Mouse (Mus musculus) urinary bladder, postnatal 10 days (tissue): ENCODE data around the gene E030018B13Rik.

ENCODE experiments used
- DNase-seq: peaks from one replicate; pipeline ENCODE4 v3.0.0; 2022; ENCODE audit warnings: low spot score

The E030018B13Rik gene

GRCm38 (mm10) chr7:63918771-63919768 lies 2.4 kb downstream of the E030018B13Rik start:
- no peak for DNase-seq

GRCm38 (mm10) chr7:63921909-63922562 lies 5.4 kb downstream of the E030018B13Rik start:
- no peak for DNase-seq

DNA sequence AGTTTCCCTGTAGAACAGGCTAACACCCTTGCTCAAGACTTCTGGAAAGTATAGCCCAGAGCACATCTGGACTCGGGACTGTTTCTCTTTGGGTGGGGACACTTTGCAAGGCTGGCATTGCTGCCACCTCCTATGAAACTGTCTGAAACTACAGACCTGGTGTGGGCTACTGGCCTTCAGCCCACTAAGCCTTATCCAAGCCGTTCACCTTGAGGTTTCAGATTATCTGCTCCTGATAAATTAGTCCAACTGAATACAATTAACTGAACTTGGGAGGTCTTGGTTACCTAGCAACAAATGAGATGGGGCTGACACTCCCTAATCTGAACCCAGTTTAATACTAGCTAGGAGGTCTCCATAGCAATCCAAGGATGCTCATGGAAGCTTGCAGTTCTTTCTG lies 5.9 kb downstream of the E030018B13Rik start:
- no peak for DNase-seq

DNA sequence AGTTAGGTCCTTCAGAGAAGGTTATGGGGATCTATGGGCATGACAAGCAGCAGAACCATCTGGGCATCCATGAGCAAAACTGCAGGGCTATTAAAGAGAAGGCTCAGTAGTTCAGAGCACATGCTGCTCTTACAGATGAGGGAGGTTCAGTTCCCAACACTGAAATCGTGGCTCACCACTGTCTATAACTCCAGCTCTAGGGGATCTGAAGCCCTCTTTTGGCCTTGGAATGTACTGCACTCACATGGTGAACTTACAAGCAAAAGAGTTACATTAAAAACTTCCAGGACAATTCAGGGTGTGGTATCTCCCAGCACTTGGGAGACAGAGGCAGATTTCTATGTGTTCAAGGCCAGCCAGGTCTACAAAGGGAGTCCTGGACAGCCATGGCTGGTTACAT lies 6.3 kb downstream of the E030018B13Rik start:
- DNase-seq, result no peak

DNA sequence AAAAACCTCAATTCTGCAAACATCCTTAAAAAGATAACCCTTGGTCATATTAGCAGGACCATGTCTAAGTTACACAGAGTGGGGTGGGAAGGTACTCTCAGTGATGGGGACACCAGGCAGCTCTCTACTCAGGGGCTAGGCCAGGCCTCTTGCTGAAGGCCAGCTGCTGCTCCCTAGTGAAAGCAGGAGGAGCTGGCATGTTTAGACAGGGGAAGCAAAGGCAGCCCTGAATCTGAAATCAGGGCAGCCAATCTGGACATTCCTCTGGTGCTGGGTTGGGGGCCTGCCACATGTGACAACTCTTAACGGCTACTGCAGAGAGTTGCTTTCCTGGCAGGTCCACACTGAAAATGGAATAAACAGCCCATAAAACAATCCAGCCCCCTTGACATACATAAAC lies 7.5 kb downstream of the E030018B13Rik start:
- no peak for DNase-seq

- peak; percentile 42 for DNase-seq
Measured at GRCm38 (mm10) chr7:63924747-63925412, 8.2 kb downstream of the E030018B13Rik start.

- no peak for DNase-seq
Measured at GRCm38 (mm10) chr7:63925413-63926360, 9.0 kb downstream of the E030018B13Rik start.

DNA sequence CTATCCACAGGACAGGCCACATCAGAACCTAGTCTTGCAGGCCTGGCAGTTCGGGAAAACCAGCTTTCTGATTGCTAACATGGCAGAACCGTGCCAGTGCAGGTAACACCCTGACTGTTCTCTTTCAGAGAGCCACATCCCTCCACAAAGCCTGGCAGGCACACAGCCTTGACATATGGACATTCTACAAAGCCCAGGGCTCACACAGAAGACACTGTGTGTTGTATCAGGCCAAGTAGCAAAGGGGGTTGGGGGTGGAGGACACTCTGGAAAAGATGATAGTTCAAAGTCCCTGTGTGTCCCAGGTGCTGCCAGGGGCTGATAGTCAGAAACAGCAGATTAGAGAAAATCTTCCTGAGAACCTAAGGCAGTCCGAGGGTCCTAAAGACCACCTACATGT lies 9.8 kb downstream of the E030018B13Rik start:
- no peak for DNase-seq

- DNase-seq, result no peak
Measured at GRCm38 (mm10) chr7:63927121-63927520, 10.5 kb downstream of the E030018B13Rik start.

DNA sequence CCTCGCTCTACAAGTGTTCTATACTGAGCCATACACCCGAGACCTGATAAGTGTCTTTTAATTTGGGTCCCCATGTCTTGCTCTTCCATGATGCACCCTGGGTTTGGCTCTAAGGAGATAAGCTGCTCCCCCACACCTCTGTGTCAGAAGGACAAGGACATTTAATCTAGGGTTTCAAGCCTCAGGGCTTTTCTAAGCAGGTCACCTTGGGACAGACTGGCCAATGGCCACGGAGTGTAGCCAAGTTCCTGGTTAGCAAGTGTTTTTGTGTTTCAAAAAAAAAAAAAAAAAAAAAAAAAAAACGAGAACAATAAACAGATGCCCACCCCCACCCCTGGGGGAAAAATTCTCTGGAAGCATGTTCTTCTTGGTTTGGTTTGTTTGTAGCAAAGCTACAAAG lies 12.4 kb downstream of the E030018B13Rik start:
- DNase-seq, result no peak

GRCm38 (mm10) chr7:63930132-63930531 lies 13.5 kb downstream of the E030018B13Rik start:
- DNase-seq, result no peak

GRCm38 (mm10) chr7:63930766-63931165 lies 14.1 kb downstream of the E030018B13Rik start:
- DNase-seq, result no peak

GRCm38 (mm10) chr7:63932461-63932860 lies 15.8 kb downstream of the E030018B13Rik start:
- no peak for DNase-seq

DNA sequence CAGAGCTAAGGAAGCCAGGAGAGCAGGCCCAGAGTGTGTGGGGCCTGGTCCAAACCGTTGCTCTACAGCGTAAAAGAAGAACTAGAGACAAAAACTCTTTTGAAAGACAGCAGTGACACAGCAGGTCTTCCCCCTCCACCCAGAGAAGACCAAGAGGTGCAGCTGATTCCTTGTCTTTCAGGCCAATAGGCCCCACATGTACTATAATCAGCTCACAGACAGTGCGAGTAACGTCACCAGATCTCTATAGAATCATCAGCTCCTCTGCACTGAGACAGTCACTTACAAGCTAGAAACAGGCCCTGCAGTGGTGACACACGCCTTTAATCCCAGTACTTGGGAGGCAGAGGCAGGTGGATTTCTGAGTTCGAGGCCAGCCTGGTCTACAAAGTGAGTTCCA lies 17.2 kb downstream of the E030018B13Rik start:
- DNase-seq, result no peak

DNA sequence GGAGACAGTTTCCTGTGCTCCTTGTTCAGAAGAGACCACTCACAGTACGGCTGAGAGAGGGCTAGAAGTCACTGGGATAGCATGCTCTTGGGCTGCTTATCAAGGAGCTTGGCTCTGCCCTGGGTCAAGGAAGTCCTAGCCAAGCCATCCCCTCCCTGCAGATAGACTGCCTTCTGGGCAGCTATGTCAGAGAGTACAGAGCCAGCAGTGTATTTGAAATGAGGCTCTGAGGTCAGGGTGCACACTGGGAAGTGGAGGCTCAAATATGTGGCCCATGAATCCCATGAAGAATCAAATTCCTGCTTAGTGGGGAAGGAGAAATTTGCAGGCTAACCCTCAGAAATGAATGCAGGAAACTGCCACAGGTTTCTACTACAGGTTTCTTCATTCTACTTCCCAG lies 17.9 kb downstream of the E030018B13Rik start:
- no peak for DNase-seq

GRCm38 (mm10) chr7:63935809-63936187 lies 19.1 kb downstream of the E030018B13Rik start:
- no peak for DNase-seq

DNA sequence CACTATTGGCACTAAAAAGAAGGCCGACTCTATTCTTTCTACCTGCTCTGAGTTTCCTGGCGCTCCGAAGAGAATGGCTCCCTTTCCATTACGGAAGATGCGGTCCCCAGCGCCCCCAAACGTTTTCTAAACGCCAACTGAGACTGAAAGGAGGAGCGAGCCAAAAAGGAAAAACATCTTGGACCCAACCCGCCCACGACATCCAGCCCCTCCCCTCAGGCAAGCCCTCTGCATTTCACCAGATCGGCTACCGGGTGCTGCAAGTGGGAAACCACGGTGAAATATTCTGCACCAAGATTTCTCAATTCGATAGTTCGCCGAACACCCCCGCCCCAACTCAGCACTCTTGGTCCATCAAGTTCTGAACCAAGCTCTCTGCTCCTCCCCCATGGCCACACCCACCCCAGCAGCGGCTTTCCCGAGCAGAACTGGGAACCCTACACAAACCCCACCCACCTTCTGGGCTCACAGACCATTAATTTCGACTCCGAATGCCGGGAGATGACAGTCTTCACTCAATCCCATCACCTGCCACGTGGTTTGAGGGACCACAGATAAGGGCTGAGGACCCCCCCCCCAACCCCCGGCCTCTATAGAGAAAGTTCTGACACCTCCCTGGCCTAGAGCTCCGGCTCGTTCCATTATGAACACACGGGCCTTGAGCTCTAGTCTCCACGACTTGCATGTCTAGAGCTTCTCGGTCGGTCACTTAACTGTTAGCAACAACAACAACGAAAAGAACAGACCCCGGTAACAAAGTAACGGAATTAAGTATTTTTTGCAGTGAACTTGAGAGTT lies 19.7 kb downstream of the E030018B13Rik start:
- no peak for DNase-seq

- DNase-seq, result no peak
Measured at GRCm38 (mm10) chr7:63936986-63937235, 20.3 kb downstream of the E030018B13Rik start.

GRCm38 (mm10) chr7:63937236-63938065 lies 20.8 kb downstream of the E030018B13Rik start:
- DNase-seq, result peak; percentile 53
